Mouse (Mus musculus) fat pad, adult 2 months (tissue): ENCODE measurements around the gene Ncf1.

Source experiments
- DNase-seq: peaks from one replicate; pipeline ENCODE4 v3.0.0-alpha.2; 2011; ENCODE audit warnings: low read depth, low spot score; ENCODE audit errors: extremely low read depth

Gene Ncf1

GRCm38 (mm10) chr5:134214021-134214806 is 15.2 kb downstream of the Ncf1 start:
- no peak for DNase-seq

- no peak for DNase-seq
Measured at GRCm38 (mm10) chr5:134209931-134210554, 19.4 kb downstream of the Ncf1 start.

GRCm38 (mm10) chr5:134206721-134207120 is 22.7 kb downstream of the Ncf1 start:
- no peak for DNase-seq

- no peak for DNase-seq
Measured at GRCm38 (mm10) chr5:134193664-134194063, 35.8 kb downstream of the Ncf1 start.

GRCm38 (mm10) chr5:134188571-134188970 is 40.9 kb downstream of the Ncf1 start:
- no peak for DNase-seq

- DNase-seq, result no peak
Measured at GRCm38 (mm10) chr5:134186961-134187731, 42.3 kb downstream of the Ncf1 start.

- DNase-seq, result no peak
Measured at GRCm38 (mm10) chr5:134186059-134186458, 43.4 kb downstream of the Ncf1 start.

- peak; percentile 70 for DNase-seq
Measured at GRCm38 (mm10) chr5:134183880-134184808, 45.3 kb downstream of the Ncf1 start, which contains the start of gene Gtf2ird2. Gene Gtf2ird2 (plus strand): TSS chr5:134184019.

- DNase-seq, result no peak
Measured at GRCm38 (mm10) chr5:134183162-134183561, 46.3 kb downstream of the Ncf1 start.

- no peak for DNase-seq
Measured at GRCm38 (mm10) chr5:134182735-134183134, 46.7 kb downstream of the Ncf1 start.

- no peak for DNase-seq
Measured at GRCm38 (mm10) chr5:134182172-134182571, 47.3 kb downstream of the Ncf1 start.

GRCm38 (mm10) chr5:134179871-134180270 is 49.6 kb downstream of the Ncf1 start:
- DNase-seq, result no peak

GRCm38 (mm10) chr5:134178536-134178935 is 50.9 kb downstream of the Ncf1 start:
- no peak for DNase-seq

GRCm38 (mm10) chr5:134176169-134176881 is 53.1 kb downstream of the Ncf1 start, which contains the start of gene Rcc1l:
Gene Rcc1l (minus strand): TSS chr5:134176774.
- no peak for DNase-seq

GRCm38 (mm10) chr5:134175696-134176095 is 53.7 kb downstream of the Ncf1 start:
- DNase-seq, result no peak

GRCm38 (mm10) chr5:134173206-134173605 is 56.2 kb downstream of the Ncf1 start:
- DNase-seq, result no peak

GRCm38 (mm10) chr5:134170167-134170566 is 59.3 kb downstream of the Ncf1 start:
- no peak for DNase-seq
